ENCODE assay signal across 21 mouse cellular contexts in the genomic region with DNA sequence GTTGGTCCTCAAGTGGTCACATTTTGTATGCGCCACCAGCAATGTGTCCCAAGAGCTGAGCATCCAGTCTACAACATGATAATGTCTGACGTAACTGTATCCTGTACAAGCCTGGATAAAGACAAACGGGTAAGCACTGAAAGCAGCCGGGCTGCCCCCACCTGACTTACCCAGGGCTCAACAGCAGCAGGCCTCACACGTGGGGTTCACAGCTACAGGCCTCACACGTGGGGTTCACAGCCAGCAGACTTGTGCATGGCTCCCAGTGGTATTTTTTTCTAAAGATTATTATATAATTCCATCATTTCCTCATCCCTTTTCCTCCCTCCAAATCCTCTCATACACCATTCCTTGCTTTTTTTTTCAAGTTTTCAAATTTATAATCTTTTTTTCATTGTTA. TPM values are rescaled to one million over a fixed set of nuclear protein-coding genes. Genes with fewer than 3 reads are reported as not detected.
DNase-seq lines count a peak whose midpoint lies in the region; ATAC-seq and TF ChIP-seq lines count a peak whose summit lies in the region.
"Had no signal": no experiment of that assay in that cellular context is flagged by ENCODE, and none has a peak within 500 bp of the region (broad histone marks: within the 10 kb centered on the region; RNA-seq: fewer than 3 reads in every experiment).

No protein-coding gene starts in this region.

- no peak overlapping the region for H3K9ac ChIP-seq in intestine, embryonic 15.5 days
- H3K9ac ChIP-seq: forebrain, embryonic 15.5 days; heart, embryonic 15.5 days; hindbrain, embryonic 13.5 days had no signal

- TF ChIP-seq POLR2A in thymus, adult 2 months (IDR thresholded peaks at IDR 0.05; ENCODE audit: control insufficient read depth, extremely low read depth, insufficient read depth, low read length, poor library complexity), result no peak

- no peak overlapping the region for H3K4me3 ChIP-seq in thymus, adult 2 months (ENCODE audit: control insufficient read depth, insufficient read depth, low read length)
- H3K4me3 ChIP-seq in intestine, embryonic 15.5 days (replicated peaks), result no peak overlapping the region
- H3K4me3 ChIP-seq: embryonic facial prominence, embryonic 10.5 days; forebrain, embryonic 15.5 days; heart, adult 2 months; heart, embryonic 15.5 days; hindbrain, embryonic 13.5 days had no signal

- ATAC-seq in intestine, embryonic 15.5 days, result no peak
- ATAC-seq: CD4-positive, CD25-positive, alpha-beta regulatory T cell, adult 4 months; forebrain, embryonic 15.5 days; hindbrain, postnatal 0 days had no signal

- no peak overlapping the region for H3K27ac ChIP-seq in thymus, adult 2 months (ENCODE audit: control insufficient read depth, insufficient read depth, low read length)
- H3K27ac ChIP-seq in intestine, embryonic 15.5 days, result no peak overlapping the region
- H3K27ac ChIP-seq: embryonic facial prominence, embryonic 10.5 days; forebrain, embryonic 15.5 days; heart, adult 2 months; heart, embryonic 15.5 days; hindbrain, embryonic 13.5 days; hindbrain, postnatal 0 days had no signal

- no peaks in the 10 kb centered on the region for H3K9me3 ChIP-seq in intestine, embryonic 15.5 days
- H3K9me3 ChIP-seq: embryonic facial prominence, embryonic 10.5 days; forebrain, embryonic 15.5 days; G1E; heart, embryonic 15.5 days; hindbrain, embryonic 13.5 days had no signal

- TF ChIP-seq CTCF in thymus, adult 2 months (IDR thresholded peaks at IDR 0.05; ENCODE audit: borderline replicate concordance, control insufficient read depth, extremely low read depth, insufficient read depth, low read length, poor library complexity), result no peak

- H3K36me3 ChIP-seq in thymus, adult 2 months (ENCODE audit: control insufficient read depth, insufficient read depth, low read length), result peaks cover 53% of the 10 kb centered on the region
- peaks cover 23% of the 10 kb centered on the region for H3K36me3 ChIP-seq in intestine, embryonic 15.5 days

- peaks cover 4% of the 10 kb centered on the region for H3K4me1 ChIP-seq in thymus, adult 2 months (replicated peaks; ENCODE audit: control insufficient read depth, insufficient read depth, low read length)
- H3K4me1 ChIP-seq in intestine, embryonic 15.5 days (replicated peaks), result peaks cover 3% of the 10 kb centered on the region; the same call in 1 of the 2 replicates

- H3K27me3 ChIP-seq in thymus, adult 2 months (ENCODE audit: control insufficient read depth, insufficient read depth, low read length), result no peaks in the 10 kb centered on the region
- H3K27me3 ChIP-seq in intestine, embryonic 15.5 days (replicated peaks), result no peaks in the 10 kb centered on the region
- H3K27me3 ChIP-seq: forebrain, embryonic 15.5 days; heart, embryonic 15.5 days; hindbrain, embryonic 13.5 days had no signal

- peak; percentile 11 for DNase-seq in adrenal gland, postnatal 10 days
- DNase-seq in adrenal gland, postnatal 4 days (ENCODE audit: low spot score in 2 of 2), result no peak
- peak; percentile 24 to 35 for DNase-seq in gastrocnemius, postnatal 4 days (ENCODE audit: low spot score in 2 of 2)
- no peak for DNase-seq in gastrocnemius, adult 8-10 months (ENCODE audit: low spot score in 2 of 2)
- DNase-seq in thymus, adult 2 months, result peak; percentile 15
- DNase-seq in thymus, postnatal 36 days, result no peak
- DNase-seq: adrenal gland, adult 8-10 months; B cell, adult 2 months; cerebellum, adult 11-12 months; cerebellum, adult 9-11 months; heart, adult 2 months; heart, postnatal 14 days had no signal

- WGBS in thymus, adult 2 months, result 95% methylated on average over 6 of the region's 6 CpGs
- WGBS in intestine, embryonic 15.5 days, result 89% methylated on average over 6 of the region's 6 CpGs

- H3K4me2 ChIP-seq in intestine, embryonic 15.5 days (replicated peaks), result no peak overlapping the region
- H3K4me2 ChIP-seq: forebrain, embryonic 15.5 days; heart, embryonic 11.5 days; heart, embryonic 15.5 days; hindbrain, embryonic 13.5 days had no signal

RNA-seq across cellular contexts. Expression of a gene that starts 4.8 kb away (rescaled TPM):
- total RNA-seq in adrenal gland, postnatal 10 days (2021), result 10 to 100 TPM; 34.2 to 46.8 TPM
- total RNA-seq in adrenal gland, postnatal 4 days (2021), result 10 to 100 TPM; 70.8 to 75.5 TPM
- total RNA-seq in gastrocnemius, postnatal 4 days (2021), result 10 to 100 TPM; 36.7 to 40.4 TPM
- total RNA-seq in gastrocnemius, adult 8-10 months (2022), result 1 to 10 TPM; 5.1 to 8.1 (median 6.4) TPM
- polyA plus RNA-seq in thymus, adult 2 months (2012; rRNA removed), result 41.5 and 52.1 TPM in 2 replicates
- 55.4 and 62.3 TPM in 2 replicates for polyA plus RNA-seq in intestine, embryonic 15.5 days (2015; fragmentation: Nextera tagmentation; extraction: Ambion mirVana)

RNA-seq across cellular contexts. Expression of a gene that starts 5.0 kb away (rescaled TPM):
- total RNA-seq in adrenal gland, postnatal 10 days (2021), result 10 to 100 TPM; 22.6 to 51.8 TPM
- 10 to 100 TPM in 1 of 2 experiments, 1 to 10 TPM in 1; 3.6 to 18.5 TPM for total RNA-seq in adrenal gland, postnatal 4 days (2021)
- total RNA-seq in gastrocnemius, postnatal 4 days (2021), result 1 to 10 TPM; 1.2 to 1.4 TPM
- total RNA-seq in gastrocnemius, adult 8-10 months (2022), result under 1 TPM in 1 of 4 experiments, not detected in 3; 0.19 TPM
- 1.7 and 1.9 TPM in 2 replicates for polyA plus RNA-seq in thymus, adult 2 months (2012; rRNA removed)
- polyA plus RNA-seq in intestine, embryonic 15.5 days (2015; fragmentation: Nextera tagmentation; extraction: Ambion mirVana), result 2.3 and 2.4 TPM in 2 replicates
- polyA plus RNA-seq: CD4-positive, CD25-positive, alpha-beta regulatory T cell, adult 4 months; heart, adult 2 months had no signal

RNA-seq across cellular contexts. Expression of a gene that starts 55.8 kb away (rescaled TPM):
- 100 to 1,000 TPM; 148 to 171 TPM for total RNA-seq in adrenal gland, postnatal 10 days (2021)
- total RNA-seq in adrenal gland, postnatal 4 days (2021), result 100 to 1,000 TPM; 163 to 175 TPM
- total RNA-seq in gastrocnemius, postnatal 4 days (2021), result 100 to 1,000 TPM; 142 to 157 TPM
- 100 to 1,000 TPM; 221 to 238 (median 225) TPM for total RNA-seq in gastrocnemius, adult 8-10 months (2022)
- polyA plus RNA-seq in thymus, adult 2 months (2012; rRNA removed), result 74.9 and 166 TPM in 2 replicates
- polyA plus RNA-seq in intestine, embryonic 15.5 days (2015; fragmentation: Nextera tagmentation; extraction: Ambion mirVana), result 90.7 and 97.1 TPM in 2 replicates

Comparison
In these comparisons a context has a peak if more than half of its experiments do, and no peak if none do; other contexts are left out.
1. DNase-seq: peak in adrenal gland, postnatal 10 days (single experiment), gastrocnemius, postnatal 4 days (2 of 2) and thymus, adult 2 months (single experiment); none in adrenal gland, postnatal 4 days (0 of 2), gastrocnemius, adult 8-10 months (0 of 2) and thymus, postnatal 36 days (0 of 2).